Mouse (Mus musculus): Measurements from ENCODE around the gene Mgat4a. TPM values are rescaled to one million over a fixed set of nuclear protein-coding genes. Genes with fewer than 3 reads are reported as not detected.
A peak's percentile ranks its signal among the peaks of the same experiment; 100 is the strongest.

Gene Mgat4a
- polyA plus RNA-seq, 1 experiment from 2014 or later = 3.8 TPM

- H3K9me3 ChIP-seq (replicated peaks) = no peaks in the 10 kb centered on the region
- peaks cover 29% of the 10 kb centered on the region for H3K36me3 ChIP-seq
- no peak overlapping the region for H3K27ac ChIP-seq
- H3K4me2 ChIP-seq = no peak overlapping the region
- H3K9ac ChIP-seq = no peak overlapping the region
- no peaks in the 10 kb centered on the region for H3K4me1 ChIP-seq (replicated peaks)
- ATAC-seq (replicated peaks; ENCODE audit: insufficient number of reproducible peaks, insufficient read depth, low FRiP score, low read depth) = no peak
- no peak overlapping the region for H3K4me3 ChIP-seq
- WGBS = 93% methylated on average over 1 of the region's 1 CpGs
- H3K27me3 ChIP-seq = no peaks in the 10 kb centered on the region
Measured at GRCm38 (mm10) chr1:37415394-37415793, 125.4 kb downstream of the Mgat4a start.

- H3K4me3 ChIP-seq = no peak overlapping the region
- H3K4me1 ChIP-seq (replicated peaks) = peaks cover 3% of the 10 kb centered on the region; the same call in 1 of the 2 replicates
- H3K9me3 ChIP-seq (replicated peaks) = no peaks in the 10 kb centered on the region
- no peak overlapping the region for H3K27ac ChIP-seq
- no peaks in the 10 kb centered on the region for H3K36me3 ChIP-seq
- no peak for ATAC-seq (replicated peaks; ENCODE audit: insufficient number of reproducible peaks, insufficient read depth, low FRiP score, low read depth)
- H3K9ac ChIP-seq = no peak overlapping the region
- H3K4me2 ChIP-seq = no peak overlapping the region
- no peaks in the 10 kb centered on the region for H3K27me3 ChIP-seq
Measured at GRCm38 (mm10) chr1:37409647-37410046, 131.2 kb downstream of the Mgat4a start.

GRCm38 (mm10) chr1:37408678-37409077 is 132.1 kb downstream of the Mgat4a start:
- 64% methylated on average over 3 of the region's 3 CpGs for WGBS
- peaks cover 3% of the 10 kb centered on the region; the same call in 1 of the 2 replicates for H3K4me1 ChIP-seq (replicated peaks)
- no peaks in the 10 kb centered on the region for H3K36me3 ChIP-seq
- ATAC-seq (replicated peaks; ENCODE audit: insufficient number of reproducible peaks, insufficient read depth, low FRiP score, low read depth) = no peak
- H3K4me2 ChIP-seq = no peak overlapping the region
- no peaks in the 10 kb centered on the region for H3K27me3 ChIP-seq
- no peaks in the 10 kb centered on the region for H3K9me3 ChIP-seq (replicated peaks)
- no peak overlapping the region for H3K27ac ChIP-seq
- H3K9ac ChIP-seq = no peak overlapping the region
- no peak overlapping the region for H3K4me3 ChIP-seq

GRCm38 (mm10) chr1:37408059-37408458 is 132.8 kb downstream of the Mgat4a start:
- Histone ChIP-seq H3K4me2 (no peak overlapping the region), H3K27me3 (no peaks in the 10 kb centered on the region), H3K9me3 (replicated peaks) (no peaks in the 10 kb centered on the region), H3K36me3 (no peaks in the 10 kb centered on the region), H3K9ac (no peak overlapping the region), H3K4me3 (no peak overlapping the region), H3K27ac (no peak overlapping the region), H3K4me1 (replicated peaks) (peaks cover 3% of the 10 kb centered on the region; the same call in 1 of the 2 replicates)
- no peak for ATAC-seq (replicated peaks; ENCODE audit: insufficient number of reproducible peaks, insufficient read depth, low FRiP score, low read depth)
- 75% methylated on average over 8 of the region's 8 CpGs for WGBS

GRCm38 (mm10) chr1:37407228-37407627 is 133.6 kb downstream of the Mgat4a start:
- H3K9me3 ChIP-seq (replicated peaks) = no peaks in the 10 kb centered on the region
- 78% methylated on average over 8 of the region's 8 CpGs for whole genome bisulfite sequencing
- H3K4me2 ChIP-seq = no peak overlapping the region
- H3K9ac ChIP-seq = no peak overlapping the region
- no peak for ATAC-seq (replicated peaks; ENCODE audit: insufficient number of reproducible peaks, insufficient read depth, low FRiP score, low read depth)
- H3K4me3 ChIP-seq = no peak overlapping the region
- H3K27me3 ChIP-seq = no peaks in the 10 kb centered on the region
- peaks cover 3% of the 10 kb centered on the region; the same call in 1 of the 2 replicates for H3K4me1 ChIP-seq (replicated peaks)
- H3K36me3 ChIP-seq = no peaks in the 10 kb centered on the region
- no peak overlapping the region for H3K27ac ChIP-seq

DNA sequence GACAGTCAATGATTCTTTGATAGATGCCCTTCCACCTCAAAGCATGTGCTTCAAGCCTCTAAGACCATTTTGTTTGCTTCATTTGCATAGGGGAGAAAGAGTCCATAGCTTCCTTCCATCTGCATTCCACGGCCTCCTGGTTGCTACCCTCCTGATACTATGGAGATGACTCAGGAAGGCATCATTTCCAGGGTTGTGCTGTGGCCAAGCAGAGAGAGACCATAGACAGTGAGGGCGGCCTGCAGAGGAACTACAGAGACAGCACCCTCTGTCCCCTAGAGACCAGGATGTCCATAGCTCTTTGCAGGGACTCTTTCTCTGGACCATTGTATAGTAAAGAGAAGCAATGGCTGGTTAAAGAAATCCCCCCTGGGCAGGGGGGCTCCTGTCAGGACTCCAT is 135.7 kb downstream of the Mgat4a start:
- H3K4me3 ChIP-seq = no peak overlapping the region
- no peak overlapping the region for H3K9ac ChIP-seq
- no peak overlapping the region for H3K4me2 ChIP-seq
- no peaks in the 10 kb centered on the region for H3K27me3 ChIP-seq
- H3K4me1 ChIP-seq (replicated peaks) = peaks cover 3% of the 10 kb centered on the region; the same call in 1 of the 2 replicates
- no peaks in the 10 kb centered on the region for H3K9me3 ChIP-seq (replicated peaks)
- no peak overlapping the region for H3K27ac ChIP-seq
- WGBS = 89% methylated on average over 2 of the region's 2 CpGs
- H3K36me3 ChIP-seq = no peaks in the 10 kb centered on the region
- ATAC-seq (replicated peaks; ENCODE audit: insufficient number of reproducible peaks, insufficient read depth, low FRiP score, low read depth) = no peak

DNA sequence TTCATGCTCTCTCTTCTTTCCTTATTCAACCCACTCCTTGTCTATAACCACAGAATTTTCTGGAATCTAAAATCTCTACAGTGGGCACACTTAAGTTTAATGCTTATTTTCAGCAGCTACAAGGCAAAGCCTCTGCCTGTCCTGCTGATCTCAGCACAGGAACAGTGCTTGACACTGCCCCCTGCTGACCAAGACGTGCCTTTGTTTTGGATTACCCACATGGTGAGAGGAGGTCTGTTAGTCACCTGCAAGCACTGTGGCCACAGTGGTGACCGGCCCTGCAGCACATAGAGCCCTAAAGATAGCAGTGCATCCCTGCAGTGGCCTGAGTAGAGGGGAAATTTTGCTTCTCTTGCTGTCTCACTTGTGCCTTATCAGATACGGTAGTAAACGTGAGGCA is 139.1 kb downstream of the Mgat4a start:
- 42% methylated on average over 4 of the region's 4 CpGs for WGBS
- Histone ChIP-seq H3K4me1 (replicated peaks) (peaks cover 17% of the 10 kb centered on the region), H3K4me2 (no peak overlapping the region), H3K9me3 (replicated peaks) (no peaks in the 10 kb centered on the region), H3K36me3 (no peaks in the 10 kb centered on the region), H3K4me3 (no peak overlapping the region), H3K27me3 (no peaks in the 10 kb centered on the region), H3K27ac (no peak overlapping the region), H3K9ac (no peak overlapping the region)
- no peak for ATAC-seq (replicated peaks; ENCODE audit: insufficient number of reproducible peaks, insufficient read depth, low FRiP score, low read depth)

GRCm38 (mm10) chr1:37399734-37400133 is 141.1 kb downstream of the Mgat4a start:
- Histone ChIP-seq H3K27ac (peak overlapping the region; percentile 61), H3K9ac (no peak overlapping the region), H3K36me3 (no peaks in the 10 kb centered on the region), H3K27me3 (no peaks in the 10 kb centered on the region), H3K4me2 (peak overlapping the region; percentile 30; the same call in 1 of the 2 replicates), H3K9me3 (replicated peaks) (no peaks in the 10 kb centered on the region), H3K4me1 (replicated peaks) (peaks cover 17% of the 10 kb centered on the region), H3K4me3 (no peak overlapping the region)
- WGBS = 37% methylated on average over 8 of the region's 8 CpGs
- no peak for ATAC-seq (replicated peaks; ENCODE audit: insufficient number of reproducible peaks, insufficient read depth, low FRiP score, low read depth)

GRCm38 (mm10) chr1:37398961-37399360 is 141.9 kb downstream of the Mgat4a start:
- Histone ChIP-seq H3K4me2 (no peak overlapping the region), H3K4me3 (no peak overlapping the region), H3K27ac (0 out of 2 replicates have a peak overlapping the region, but pooled peaks have one; percentile 61), H3K36me3 (no peaks in the 10 kb centered on the region), H3K9me3 (replicated peaks) (no peaks in the 10 kb centered on the region), H3K27me3 (no peaks in the 10 kb centered on the region), H3K4me1 (replicated peaks) (peaks cover 17% of the 10 kb centered on the region), H3K9ac (no peak overlapping the region)
- WGBS = 49% methylated on average over 3 of the region's 3 CpGs
- ATAC-seq (replicated peaks; ENCODE audit: insufficient number of reproducible peaks, insufficient read depth, low FRiP score, low read depth) = no peak

GRCm38 (mm10) chr1:37396481-37396880 is 144.3 kb downstream of the Mgat4a start:
- H3K4me1 ChIP-seq (replicated peaks) = peaks cover 17% of the 10 kb centered on the region
- H3K27ac ChIP-seq = no peak overlapping the region
- 88% methylated on average over 1 of the region's 1 CpGs for WGBS
- H3K27me3 ChIP-seq = no peaks in the 10 kb centered on the region
- no peak overlapping the region for H3K9ac ChIP-seq
- no peak overlapping the region for H3K4me3 ChIP-seq
- H3K36me3 ChIP-seq = 0 out of 2 replicates have a peak, but pooled peaks cover 2% of the 10 kb centered on the region
- no peak for ATAC-seq (replicated peaks; ENCODE audit: insufficient number of reproducible peaks, insufficient read depth, low FRiP score, low read depth)
- no peak overlapping the region for H3K4me2 ChIP-seq
- H3K9me3 ChIP-seq (replicated peaks) = no peaks in the 10 kb centered on the region

DNA sequence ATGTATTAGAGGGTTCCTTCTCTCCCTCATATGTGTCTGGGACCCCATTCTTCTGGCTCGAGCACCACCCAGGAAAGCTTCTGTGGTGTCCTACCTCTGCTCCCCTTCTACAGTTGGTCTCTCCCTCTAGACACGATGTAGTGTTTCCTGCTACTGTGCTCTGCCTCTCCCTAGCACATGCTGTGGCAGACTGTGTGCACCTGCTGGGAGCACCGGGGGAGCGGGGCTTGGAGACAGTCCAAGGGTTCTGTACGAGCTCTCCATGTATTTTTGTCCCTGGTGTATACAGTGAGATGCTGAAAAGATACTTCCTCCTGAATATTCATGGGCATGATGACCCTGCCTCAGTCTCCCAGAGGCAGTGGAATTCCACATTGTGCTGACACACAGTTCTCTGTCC is 147.6 kb downstream of the Mgat4a start:
- no peaks in the 10 kb centered on the region for H3K4me1 ChIP-seq (replicated peaks)
- WGBS = 70% methylated on average over 5 of the region's 5 CpGs
- no peak overlapping the region for H3K27ac ChIP-seq
- no peak overlapping the region for H3K4me2 ChIP-seq
- no peaks in the 10 kb centered on the region for H3K9me3 ChIP-seq (replicated peaks)
- H3K9ac ChIP-seq = no peak overlapping the region
- H3K27me3 ChIP-seq = no peaks in the 10 kb centered on the region
- no peak overlapping the region for H3K4me3 ChIP-seq
- H3K36me3 ChIP-seq = 0 out of 2 replicates have a peak, but pooled peaks cover 7% of the 10 kb centered on the region
- ATAC-seq (replicated peaks; ENCODE audit: insufficient number of reproducible peaks, insufficient read depth, low FRiP score, low read depth) = no peak

Measured in heart, embryonic 15.5 days (tissue).